Mouse (Mus musculus) erythroid progenitor cell, adult 5-6 weeks (primary cell): ENCODE data around the gene Pom121l12. TPM values are rescaled to one million over a fixed set of nuclear protein-coding genes. Genes with fewer than 3 reads are reported as not detected.

ENCODE experiments used
- ATAC-seq: replicated peaks from 2 replicates; pipeline ENCODE4 v1.8.0; 2016; ENCODE audit warnings: moderate number of reproducible peaks, mild to moderate bottlenecking, moderate TSS enrichment, inconsistent platforms; ENCODE audit not compliant: poor library complexity, low FRiP score, severe bottlenecking
- total RNA-seq, 2 experiments: library from RNA; stranded (forward) in 1 of 2; stranded (reverse) in 1 of 2; fragments of 150-400 nt in 1 of 2; fragments of 186-747, 209-891 nt in 1 of 2; gene quantifications; 2 replicates each; pipeline versions ENCODE4 v1.2.3 to v1.2.4; 2015 to 2017; ENCODE audit warnings: low replicate concordance in 2 of 2

Pom121l12 gene
- total RNA-seq (2015; ENCODE audit: low replicate concordance) (not detected in 2 replicates), total RNA-seq (2017; ENCODE audit: low replicate concordance) (not detected in 2 replicates)

DNA sequence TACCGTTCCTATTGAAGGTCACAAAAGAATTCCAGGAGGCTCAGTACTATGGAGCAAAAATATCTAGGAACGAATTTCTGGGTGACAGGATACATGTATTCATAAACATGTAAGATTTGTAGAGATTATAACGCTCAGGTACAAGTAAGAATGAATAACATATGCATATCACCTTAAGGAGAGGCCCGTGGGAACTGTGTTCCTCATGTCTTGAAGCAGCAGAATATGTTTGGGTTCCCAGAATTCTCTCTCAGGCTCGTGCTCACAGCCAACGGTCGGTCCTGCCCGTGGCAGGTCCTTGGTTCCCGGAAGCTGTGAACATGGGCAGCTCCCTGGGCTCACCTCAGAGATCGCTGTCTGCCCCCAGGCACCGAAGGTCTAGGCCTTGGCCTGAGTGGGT lies at the start of gene Pom121l12:
TSS of gene Pom121l12 (plus strand) at position 301 of the 400 bp plus-strand sequence.
- ATAC-seq: no peak; the same call in 1 of the 2 replicates

DNA sequence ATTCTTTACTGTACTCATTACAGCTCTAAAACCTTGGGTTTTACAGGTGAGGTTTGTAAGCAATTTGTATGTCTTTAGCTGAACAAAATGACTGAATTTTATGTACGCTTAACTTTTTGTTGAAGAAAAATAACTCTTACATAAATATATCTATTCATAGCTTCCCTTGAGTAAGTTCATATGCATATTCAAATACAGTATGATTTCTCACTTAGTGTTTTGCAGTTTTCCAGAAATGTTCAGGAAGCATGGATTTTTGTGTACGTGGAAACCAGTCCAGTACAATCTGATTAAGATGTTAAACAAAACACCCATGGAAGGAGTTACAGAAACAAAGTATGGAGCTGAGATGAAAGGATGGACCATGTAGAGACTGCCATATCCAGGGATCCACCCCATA lies 12.8 kb downstream of the Pom121l12 start:
- ATAC-seq: no peak
